Mouse (Mus musculus) kidney, adult 2 months (tissue): ENCODE data around the gene Gm3187.
"Not testable (repeated sequence)": the region's sequence is repeated elsewhere in the genome, so short reads cannot be mapped to it uniquely, and the experiment has no call there.

Experiments
- CTCF ChIP-seq: fragments of 200-500 bp; conservative IDR thresholded peaks from 2 replicates; pipeline ENCODE4 v1.5.1; 2011; ENCODE audit warnings: low read depth, mild to moderate bottlenecking, control low read depth, low read length, moderate library complexity, mixed read lengths; ENCODE audit not compliant: insufficient read depth, insufficient read length
- POLR2A ChIP-seq: fragments of 200-500 bp; IDR thresholded peaks from one replicate; pipeline ENCODE4 v1.6.1; 2011; ENCODE audit warnings: low read depth, low read length, control low read depth

DNA sequence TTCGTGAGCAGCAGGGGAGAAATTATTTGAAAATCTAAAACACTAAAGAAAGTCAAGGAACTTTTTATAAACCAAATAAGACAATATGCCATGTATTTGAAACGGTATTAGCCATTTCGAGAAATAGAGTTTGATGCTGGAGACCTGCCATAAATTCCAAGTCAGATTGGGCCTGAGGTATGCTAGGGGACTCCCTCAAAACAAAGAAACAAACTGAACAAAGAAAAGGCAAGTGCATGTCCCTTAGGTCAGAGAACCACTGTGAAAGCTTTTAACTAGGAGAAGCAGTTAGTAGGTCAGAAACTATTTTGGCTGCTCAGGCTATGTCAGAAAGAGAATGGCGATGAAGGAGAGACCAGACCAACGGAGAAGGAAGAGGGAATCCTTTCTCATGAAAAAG lies at the start of gene Gm3187:
- TF ChIP-seq POLR2A, CTCF: not testable (repeated sequence)
